Mouse (Mus musculus): Measurements from ENCODE around the gene Atrnl1.

Atrnl1 gene

DNA sequence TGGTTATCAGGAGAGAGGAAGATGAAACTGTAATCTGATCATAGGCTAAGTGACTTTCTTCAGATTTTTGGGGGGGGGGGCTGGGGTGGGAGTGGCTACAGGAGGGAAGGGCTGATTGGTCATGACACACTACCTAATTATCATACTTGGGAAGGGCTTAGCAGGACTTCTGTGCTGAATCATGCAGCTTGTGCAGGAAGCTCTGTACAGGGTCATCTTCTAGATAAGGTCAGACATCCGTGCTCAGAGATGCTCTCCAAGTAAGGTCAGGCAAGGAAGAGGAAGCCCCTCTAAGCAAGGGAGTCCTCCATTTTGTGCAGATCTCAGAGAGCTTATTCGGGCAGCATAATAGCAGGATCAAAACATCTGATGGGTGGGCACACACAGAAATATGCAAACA, 454.7 kb downstream of the Atrnl1 start:
- no peak for DNase-seq (ENCODE audit: low spot score in 2 of 2)

DNA sequence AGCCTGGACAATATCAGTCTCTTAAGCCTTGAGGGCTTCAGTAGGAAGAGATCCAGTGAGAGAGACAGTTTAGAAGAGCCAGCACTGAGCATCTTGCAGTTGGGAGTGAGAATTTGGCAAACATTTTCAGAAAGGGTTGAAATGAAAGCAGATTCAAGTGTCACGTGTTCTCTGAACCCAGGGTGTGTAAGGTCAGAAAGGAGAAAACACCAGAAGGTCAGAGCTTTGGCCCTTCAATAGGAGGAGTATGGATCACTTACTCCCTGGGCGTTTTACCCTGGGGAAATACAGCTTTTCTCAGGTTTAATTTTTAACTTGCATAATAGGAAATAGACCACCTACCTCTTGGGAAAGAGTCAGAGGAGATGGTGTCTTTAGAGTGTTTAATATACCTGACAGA, 457.3 kb downstream of the Atrnl1 start:
- DNase-seq (ENCODE audit: low spot score in 2 of 2), result no peak

DNA sequence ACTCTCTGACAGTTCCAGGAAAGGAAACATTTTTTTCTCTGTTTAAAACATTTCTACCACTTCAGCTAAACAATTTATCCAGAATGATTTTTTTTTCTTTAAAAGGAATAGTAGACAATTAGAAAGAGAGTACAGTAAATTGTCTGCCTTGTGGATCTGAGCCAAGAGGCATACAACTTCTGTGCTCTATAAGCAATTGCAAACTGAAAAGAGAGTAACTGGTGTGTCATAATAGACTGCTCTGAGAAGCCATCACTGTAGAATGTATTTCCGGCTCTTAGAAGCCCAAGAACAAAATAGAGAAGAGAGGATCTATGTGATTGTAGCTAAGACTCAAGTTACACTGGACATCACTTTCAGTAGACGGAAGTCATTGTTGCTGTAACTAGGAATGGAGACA, 458.1 kb downstream of the Atrnl1 start:
- no peak for DNase-seq (ENCODE audit: low spot score in 2 of 2)

- DNase-seq (ENCODE audit: low spot score in 2 of 2), result no peak
These were observed 461.6 kb downstream of the Atrnl1 start for GRCm38 (mm10) chr19:58072404-58072803.

DNA sequence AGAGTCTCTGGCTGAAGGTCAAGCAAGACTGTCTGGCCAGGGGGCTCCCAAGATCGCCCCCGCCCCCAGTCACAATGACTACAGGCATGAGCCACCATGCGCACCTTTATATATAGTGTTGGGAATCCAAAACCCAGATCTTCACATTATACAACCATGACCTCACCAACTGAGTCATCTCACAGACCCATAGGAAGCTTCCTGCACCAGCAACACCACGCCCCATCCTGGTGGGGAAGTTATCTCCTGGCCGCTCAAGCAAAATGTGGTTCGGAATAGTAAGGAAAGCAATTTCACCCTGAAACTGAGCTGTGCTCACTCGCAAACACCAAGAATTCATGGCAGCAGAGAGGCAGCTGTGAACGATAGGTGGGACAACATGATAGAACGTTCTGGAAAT, 462.0 kb downstream of the Atrnl1 start:
- no peak for DNase-seq (ENCODE audit: low spot score in 2 of 2)

DNA sequence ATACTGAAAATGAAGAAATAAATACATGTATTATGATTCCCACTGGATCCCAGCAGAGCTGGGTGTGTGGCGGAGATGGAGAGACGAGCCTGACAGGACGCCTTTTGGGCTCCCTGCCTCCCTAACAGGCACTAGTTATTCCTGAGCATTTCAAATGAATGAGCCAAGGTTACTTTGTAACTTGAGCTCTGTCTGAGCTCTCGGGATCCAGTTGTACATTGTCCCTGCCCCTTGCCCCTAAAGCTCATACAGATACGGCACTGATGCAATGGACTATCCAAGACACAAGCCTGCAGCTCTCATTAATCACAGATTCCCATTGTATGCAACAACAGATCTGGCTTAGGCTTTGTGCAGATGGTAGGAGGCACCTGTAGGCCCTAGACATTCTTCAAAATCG, 464.4 kb downstream of the Atrnl1 start:
- no peak for DNase-seq (ENCODE audit: low spot score in 2 of 2)

DNA sequence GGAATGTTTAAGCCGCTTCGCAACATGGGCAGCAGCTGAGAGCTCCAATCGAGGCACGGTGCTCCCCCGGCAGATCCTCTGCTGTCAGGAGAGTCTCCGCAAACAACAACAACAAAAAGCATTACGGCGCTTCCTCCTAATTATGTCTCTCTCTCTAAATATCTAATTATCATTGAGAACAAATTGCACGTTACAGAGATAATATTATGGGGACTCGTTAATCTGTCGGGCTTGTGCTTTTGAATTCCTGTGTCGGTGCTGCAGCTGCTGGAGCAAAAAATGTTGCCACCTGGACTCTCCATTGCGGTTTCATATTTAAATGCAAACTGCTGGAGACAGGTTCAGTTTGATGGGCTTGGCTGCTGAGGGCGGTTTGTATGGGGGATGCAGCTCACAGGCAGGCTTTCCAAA, 466.1 kb downstream of the Atrnl1 start:
- DNase-seq (ENCODE audit: low spot score in 2 of 2), result no peak

GRCm38 (mm10) chr19:58077529-58078070, 466.8 kb downstream of the Atrnl1 start:
- DNase-seq (ENCODE audit: low spot score in 2 of 2), result no peak

- DNase-seq (ENCODE audit: low spot score in 2 of 2), result no peak
These were observed 469.3 kb downstream of the Atrnl1 start for GRCm38 (mm10) chr19:58080168-58080567.

GRCm38 (mm10) chr19:58082751-58083150, 471.9 kb downstream of the Atrnl1 start:
- no peak for DNase-seq (ENCODE audit: low spot score in 2 of 2)

DNA sequence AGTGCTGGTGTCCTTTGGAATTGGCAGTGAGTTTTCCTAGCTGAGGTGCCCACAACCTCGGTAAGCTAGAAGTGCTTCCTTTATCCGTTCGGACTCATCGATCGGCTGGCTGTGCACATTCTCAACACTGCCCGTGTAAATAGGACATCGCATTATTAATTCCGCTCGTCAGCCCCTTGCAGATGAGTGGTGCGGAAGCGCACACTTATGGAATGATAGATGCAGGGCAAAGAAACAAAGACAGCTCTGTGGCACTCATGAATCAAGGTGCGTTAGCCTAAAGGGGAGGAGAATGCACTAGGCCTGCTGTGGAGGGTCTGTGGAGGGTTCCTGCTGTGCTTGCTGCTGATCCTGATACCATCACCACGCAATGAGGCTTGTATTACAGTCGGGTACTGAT, 474.0 kb downstream of the Atrnl1 start:
- no peak for DNase-seq (ENCODE audit: low spot score in 2 of 2)

DNA sequence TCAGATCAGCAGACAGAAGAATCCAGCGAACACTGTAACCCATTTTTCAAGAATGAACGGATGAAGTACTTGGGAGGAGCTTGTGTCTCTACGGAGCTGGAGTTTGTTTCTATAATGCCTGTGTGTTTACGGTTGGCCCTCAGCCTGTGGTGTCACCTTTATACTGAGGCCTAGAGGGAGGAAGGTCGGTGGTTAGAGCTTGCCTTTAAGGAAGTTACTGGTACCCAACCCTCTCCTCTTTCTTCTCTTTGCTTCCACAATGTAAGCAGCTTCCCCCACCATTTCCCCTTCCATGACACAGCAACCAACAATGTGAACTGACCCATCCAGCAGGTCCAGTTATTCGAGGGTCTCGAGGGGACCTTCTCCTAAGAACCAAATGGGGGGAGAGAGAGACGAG, 475.9 kb downstream of the Atrnl1 start:
- no peak for DNase-seq (ENCODE audit: low spot score in 2 of 2)

DNA sequence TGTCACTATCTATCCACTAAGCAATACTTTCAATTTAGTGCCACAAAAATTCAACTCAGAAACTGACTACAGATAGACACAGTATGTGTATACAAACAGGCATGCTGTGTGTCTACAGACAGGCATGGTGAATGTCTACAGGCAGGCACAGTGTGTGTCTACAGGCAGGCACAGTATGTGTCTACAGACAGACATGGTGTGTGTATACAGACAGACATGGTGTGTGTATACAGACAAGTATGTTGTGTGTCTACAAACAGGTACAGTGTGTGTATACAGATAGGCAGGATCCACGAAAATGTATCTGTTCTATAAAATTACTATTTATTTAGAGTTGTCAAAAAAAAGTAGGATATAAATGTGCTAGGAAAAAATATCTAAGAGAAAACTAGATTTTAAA, 477.1 kb downstream of the Atrnl1 start:
- DNase-seq (ENCODE audit: low spot score in 2 of 2), result no peak

DNA sequence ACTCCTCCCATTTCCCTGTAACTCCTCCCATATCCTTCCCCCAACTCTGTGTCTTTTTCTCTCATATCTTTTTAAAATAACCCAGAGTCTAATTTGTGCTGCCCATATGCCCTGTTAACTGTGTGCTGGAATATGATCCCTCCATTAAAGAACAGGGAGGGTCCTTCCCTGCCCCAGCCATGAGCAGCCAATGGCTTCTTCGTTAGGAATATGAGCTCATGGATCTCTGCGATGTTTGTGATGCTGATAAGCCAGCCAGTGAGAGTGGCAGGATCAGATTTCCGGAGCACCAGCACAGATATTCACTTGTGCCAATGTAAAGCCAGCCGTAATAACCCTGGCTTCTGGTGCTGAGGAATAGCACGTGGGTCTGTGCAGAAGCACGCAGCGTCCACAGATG, 477.6 kb downstream of the Atrnl1 start:
- no peak for DNase-seq (ENCODE audit: low spot score in 2 of 2)

DNA sequence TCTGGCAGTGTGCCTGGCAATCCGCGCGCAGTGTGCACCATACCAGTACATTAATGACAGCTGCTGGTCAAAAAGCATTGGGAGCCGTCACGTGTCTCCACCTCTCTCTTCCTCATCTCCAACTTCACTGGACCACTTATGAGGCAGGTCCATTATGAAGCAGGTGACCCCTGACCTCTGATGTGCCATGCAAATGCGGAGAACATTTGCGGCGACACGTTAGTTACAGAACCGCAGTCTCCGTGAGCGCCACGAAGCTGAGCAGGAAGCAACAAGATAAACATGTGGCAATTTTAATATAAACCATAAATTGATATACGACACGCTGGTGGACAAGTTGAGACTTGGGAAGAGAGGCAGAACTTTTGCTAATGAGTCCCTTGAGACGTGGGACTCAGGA, 481.1 kb downstream of the Atrnl1 start:
- DNase-seq (ENCODE audit: low spot score in 2 of 2), result no peak

DNA sequence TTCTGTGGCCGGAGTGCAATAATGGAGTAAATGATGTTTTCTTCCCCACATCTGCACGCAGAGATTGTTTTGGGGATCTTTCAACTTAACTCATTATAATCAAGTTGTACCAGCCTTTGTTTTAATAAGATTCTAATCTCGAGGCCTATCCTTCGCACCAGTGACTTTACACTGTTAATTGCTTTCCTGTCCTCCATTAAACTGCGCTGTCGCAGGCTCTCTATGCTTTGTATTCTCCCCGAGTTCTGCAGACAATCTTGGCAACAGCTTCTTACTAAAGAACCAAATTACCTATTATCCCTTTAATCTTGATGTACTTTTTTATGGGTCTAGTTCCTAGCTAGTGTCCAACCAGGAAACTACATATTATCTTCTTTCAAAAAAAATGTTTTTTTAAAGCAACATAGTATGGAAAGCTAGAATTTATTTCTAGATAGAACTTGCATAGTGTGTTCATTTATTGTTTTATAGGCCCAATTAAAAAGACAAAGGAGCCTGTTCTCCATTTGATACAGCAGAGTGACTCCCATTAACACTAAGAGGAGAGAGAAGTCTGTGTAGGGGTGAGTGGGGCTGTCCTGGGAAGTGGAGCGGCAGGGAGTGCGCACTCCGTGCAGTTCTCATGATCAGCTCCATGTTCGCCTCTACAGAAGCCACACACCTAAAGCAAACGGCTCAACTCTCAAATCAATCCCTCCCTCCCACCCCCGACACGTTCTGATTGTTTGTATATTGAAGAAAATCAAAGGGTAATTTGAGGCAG, 484.1 kb downstream of the Atrnl1 start:
- no peak for DNase-seq (ENCODE audit: low spot score in 2 of 2)

- DNase-seq (ENCODE audit: low spot score in 2 of 2), result no peak
These were observed 484.9 kb downstream of the Atrnl1 start for GRCm38 (mm10) chr19:58095776-58096175.

DNA sequence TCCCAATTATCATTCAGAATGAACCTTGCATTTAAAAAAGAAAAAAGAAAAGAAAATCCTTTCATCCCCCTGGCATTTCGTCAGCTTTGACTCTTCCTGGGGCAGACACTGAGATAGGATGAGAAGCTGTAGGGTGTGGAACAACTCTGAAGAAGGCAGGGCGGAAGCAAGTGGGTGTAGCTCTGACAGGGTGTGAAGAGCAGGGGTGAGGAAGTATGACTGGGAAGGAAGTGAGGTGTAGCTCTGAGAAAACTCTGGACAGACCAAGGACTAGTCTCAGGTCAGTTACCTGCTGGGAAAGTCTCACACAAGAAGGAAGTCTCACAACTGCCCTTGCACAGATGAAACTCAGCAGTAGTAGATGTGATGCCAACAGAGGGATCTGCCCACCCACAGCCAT, 486.4 kb downstream of the Atrnl1 start:
- no peak for DNase-seq (ENCODE audit: low spot score in 2 of 2)

GRCm38 (mm10) chr19:58099539-58099938, 488.7 kb downstream of the Atrnl1 start:
- DNase-seq (ENCODE audit: low spot score in 2 of 2), result no peak

DNA sequence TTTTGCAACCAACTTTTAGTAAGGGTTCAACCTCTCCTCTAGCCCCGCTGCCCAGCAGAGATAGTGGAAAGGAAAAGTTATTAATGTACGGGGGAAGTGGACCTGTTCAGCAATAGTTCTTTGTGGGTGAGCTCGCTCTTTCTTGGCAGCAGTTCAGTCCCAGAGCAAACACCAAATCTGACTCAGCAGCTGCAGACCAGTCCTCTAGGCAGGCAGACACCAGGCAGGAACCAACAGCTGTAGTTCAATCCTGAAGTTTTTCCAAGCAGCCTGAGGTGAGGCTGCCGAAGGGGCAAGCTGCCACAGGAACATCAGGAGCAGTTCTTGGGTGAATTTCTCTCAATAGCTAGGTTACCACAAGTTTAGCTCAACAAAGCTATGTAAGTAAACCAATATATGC, 489.5 kb downstream of the Atrnl1 start:
- DNase-seq (ENCODE audit: low spot score in 2 of 2), result no peak

GRCm38 (mm10) chr19:58104544-58104943, 493.7 kb downstream of the Atrnl1 start:
- DNase-seq (ENCODE audit: low spot score in 2 of 2), result no peak

GRCm38 (mm10) chr19:58107632-58108031, 496.8 kb downstream of the Atrnl1 start:
- no peak for DNase-seq (ENCODE audit: low spot score in 2 of 2)

GRCm38 (mm10) chr19:58110491-58110890, 499.7 kb downstream of the Atrnl1 start:
- no peak for DNase-seq (ENCODE audit: low spot score in 2 of 2)

- DNase-seq (ENCODE audit: low spot score in 2 of 2), result no peak
These were observed 500.5 kb downstream of the Atrnl1 start for GRCm38 (mm10) chr19:58111291-58111690.

All from frontal cortex, postnatal 10 days (tissue).